Mouse (Mus musculus): Measurements from ENCODE around the gene Aadacl2. TPM values are rescaled to one million over a fixed set of nuclear protein-coding genes. Genes with fewer than 3 reads are reported as not detected.

Gene Aadacl2
- polyA plus RNA-seq, 1 experiment from 2014 or later, result not detected

DNA sequence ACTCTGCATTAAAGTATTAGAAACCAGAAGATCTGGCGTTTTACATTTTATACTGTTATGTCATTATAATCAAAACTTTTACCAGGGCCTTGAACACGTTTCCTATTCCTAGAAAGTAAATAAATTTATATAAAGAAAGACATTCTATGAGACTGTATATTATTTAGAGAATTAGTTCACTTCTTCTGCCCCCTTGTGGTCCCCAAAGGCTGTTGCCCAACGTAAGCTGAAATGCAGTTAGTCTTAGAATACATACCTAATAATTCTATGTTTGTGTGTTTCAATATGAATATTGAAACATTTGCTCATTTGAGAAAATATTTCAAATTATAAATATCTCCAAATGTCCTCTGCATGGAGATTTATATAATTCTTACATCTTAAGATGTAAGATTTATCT is 49.9 kb downstream of the Aadacl2 start:
- no peaks in the 10 kb centered on the region for H3K9me3 ChIP-seq (ENCODE audit: control insufficient read depth, low read length)
- WGBS, result 26% methylated on average over 3 of the region's 3 CpGs
- H3K9ac ChIP-seq, result no peak overlapping the region
- no peak overlapping the region for H3K27ac ChIP-seq
- no peak overlapping the region for H3K4me3 ChIP-seq (replicated peaks; ENCODE audit: low read length)
- DNase-seq (ENCODE audit: low spot score) (peak; percentile 67), ATAC-seq (ENCODE audit: low FRiP score) (no peak)
- H3K4me2 ChIP-seq (replicated peaks), result no peak overlapping the region
- no peaks in the 10 kb centered on the region for H3K4me1 ChIP-seq (replicated peaks; ENCODE audit: control insufficient read depth, insufficient read depth, low read length)
- H3K36me3 ChIP-seq (replicated peaks; ENCODE audit: control insufficient read depth, insufficient read depth), result no peaks in the 10 kb centered on the region
- no peaks in the 10 kb centered on the region for H3K27me3 ChIP-seq (ENCODE audit: control insufficient read depth, insufficient read depth, low read length)

DNA sequence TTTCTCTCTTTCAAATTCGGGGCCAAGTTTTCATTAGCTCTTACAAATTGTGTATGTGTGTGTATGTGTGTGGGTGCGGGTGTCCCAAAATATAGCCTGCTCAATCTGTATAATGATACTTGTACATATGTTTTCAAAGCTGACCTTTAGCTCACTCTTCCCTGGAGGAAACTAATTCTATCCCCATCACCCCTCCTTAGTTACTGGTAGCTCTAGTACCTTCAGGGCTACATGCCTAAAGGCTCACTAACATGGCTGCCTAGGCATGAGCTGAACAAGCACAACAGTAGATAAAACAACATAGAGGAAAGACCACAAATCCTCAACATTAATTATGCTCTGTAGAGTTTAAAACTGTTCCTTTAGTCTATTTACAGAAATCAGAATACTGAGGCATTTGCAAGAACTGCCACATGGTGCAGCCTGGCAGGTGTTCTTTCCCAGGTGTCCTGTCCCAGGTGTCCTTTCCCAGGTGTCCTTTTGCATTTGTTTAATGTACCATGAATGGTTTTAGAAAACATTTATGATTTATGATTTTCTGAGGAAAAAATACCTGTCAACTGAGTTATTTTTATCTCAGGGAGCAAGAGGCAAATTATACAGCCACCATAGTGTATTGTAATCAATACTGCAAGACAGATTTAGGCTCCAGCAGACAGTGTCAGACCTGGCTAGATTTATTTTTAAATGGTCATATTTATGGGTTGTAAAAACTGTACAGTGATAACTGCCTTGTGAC is 50.7 kb downstream of the Aadacl2 start:
- Histone ChIP-seq H3K4me2 (replicated peaks) (no peak overlapping the region), H3K4me1 (replicated peaks; ENCODE audit: control insufficient read depth, insufficient read depth, low read length) (no peaks in the 10 kb centered on the region), H3K9ac (no peak overlapping the region), H3K27ac (no peak overlapping the region), H3K9me3 (ENCODE audit: control insufficient read depth, low read length) (no peaks in the 10 kb centered on the region), H3K36me3 (replicated peaks; ENCODE audit: control insufficient read depth, insufficient read depth) (no peaks in the 10 kb centered on the region), H3K4me3 (replicated peaks; ENCODE audit: low read length) (no peak overlapping the region), H3K27me3 (ENCODE audit: control insufficient read depth, insufficient read depth, low read length) (no peaks in the 10 kb centered on the region)
- 86% methylated on average over 2 of the region's 2 CpGs for WGBS
- DNase-seq (ENCODE audit: low spot score) (no peak), ATAC-seq (ENCODE audit: low FRiP score) (no peak)

GRCm38 (mm10) chr3:60057809-60058082 is 51.2 kb downstream of the Aadacl2 start:
- Histone ChIP-seq H3K27ac (no peak overlapping the region), H3K36me3 (replicated peaks; ENCODE audit: control insufficient read depth, insufficient read depth) (no peaks in the 10 kb centered on the region), H3K4me3 (replicated peaks; ENCODE audit: low read length) (no peak overlapping the region), H3K4me2 (replicated peaks) (no peak overlapping the region), H3K4me1 (replicated peaks; ENCODE audit: control insufficient read depth, insufficient read depth, low read length) (no peaks in the 10 kb centered on the region), H3K9ac (no peak overlapping the region), H3K27me3 (ENCODE audit: control insufficient read depth, insufficient read depth, low read length) (no peaks in the 10 kb centered on the region), H3K9me3 (ENCODE audit: control insufficient read depth, low read length) (no peaks in the 10 kb centered on the region)
- DNase-seq (ENCODE audit: low spot score) (no peak), ATAC-seq (ENCODE audit: low FRiP score) (no peak)
- 79% methylated on average over 1 of the region's 1 CpGs for WGBS

Other genes starting within 250 kb of the Aadacl2 start
- not detected in 2 replicates for gene Gm8298, start 145.7 kb upstream of the Aadacl2 start, polyA plus RNA-seq (2014; fragmentation: Nextera tagmentation; extraction: Ambion mirVana)
- not detected in 2 replicates for gene C130079G13Rik, start 81.5 kb upstream of the Aadacl2 start, polyA plus RNA-seq (2014; fragmentation: Nextera tagmentation; extraction: Ambion mirVana)
- not detected in 2 replicates for gene Aadac, start 19.0 kb downstream of the Aadacl2 start, polyA plus RNA-seq (2014; fragmentation: Nextera tagmentation; extraction: Ambion mirVana)
- not detected in 2 replicates for gene Sucnr1, start 75.1 kb downstream of the Aadacl2 start, polyA plus RNA-seq (2014; fragmentation: Nextera tagmentation; extraction: Ambion mirVana)